Mouse (Mus musculus): ENCODE measurements around the gene Nat8f3. TPM values are rescaled to one million over a fixed set of nuclear protein-coding genes. Genes with fewer than 3 reads are reported as not detected.
"Not testable (repeated sequence)": the region's sequence is repeated elsewhere in the genome, so short reads cannot be mapped to it uniquely, and the experiment has no call there.

Nat8f3 gene
- polyA plus RNA-seq (2014; fragmentation: Nextera tagmentation; extraction: Ambion mirVana) = 0.24 and 0.47 TPM in 2 replicates

DNA sequence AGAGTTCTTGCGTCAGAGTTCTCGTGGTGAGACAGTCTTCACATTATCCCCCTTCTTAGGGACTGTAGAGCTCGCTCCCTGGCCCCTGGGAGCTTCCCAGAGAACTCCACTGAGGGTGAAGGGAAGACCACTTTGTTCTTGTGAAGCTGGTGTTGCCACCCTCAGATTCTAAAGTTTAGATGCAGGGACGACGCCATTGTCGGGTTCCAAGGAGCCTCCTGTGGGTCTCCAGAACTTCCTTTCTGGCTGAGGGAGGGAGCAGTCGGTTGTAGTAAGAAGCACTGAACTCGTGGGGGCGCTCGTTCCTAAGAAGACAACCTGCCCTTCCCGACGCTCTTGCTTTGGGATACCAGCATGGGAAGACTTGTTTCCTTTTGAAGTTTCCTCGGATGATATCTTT is at the start of gene Nat8f3:
Gene Nat8f3, minus strand, starts transcription at position 223 of the 400 bp plus-strand sequence.
- not testable (repeated sequence) for H3K36me3 ChIP-seq (replicated peaks; ENCODE audit: control insufficient read depth, insufficient read depth); DNase-seq (ENCODE audit: low spot score); H3K4me1 ChIP-seq (replicated peaks; ENCODE audit: control insufficient read depth, insufficient read depth, low read length); H3K9ac ChIP-seq; H3K9me3 ChIP-seq (ENCODE audit: control insufficient read depth, low read length); H3K27ac ChIP-seq; H3K4me2 ChIP-seq (replicated peaks); ATAC-seq (ENCODE audit: low FRiP score); H3K4me3 ChIP-seq (replicated peaks; ENCODE audit: low read length); H3K27me3 ChIP-seq (ENCODE audit: control insufficient read depth, insufficient read depth, low read length)
- 67% methylated on average over 13 of the region's 13 CpGs for WGBS

GRCm38 (mm10) chr6:85813339-85813738 is 47.8 kb upstream of the Nat8f3 start:
- no peak for DNase-seq (ENCODE audit: low spot score)
- H3K27me3 ChIP-seq (ENCODE audit: control insufficient read depth, insufficient read depth, low read length) = no peaks in the 10 kb centered on the region
- no peak for ATAC-seq (ENCODE audit: low FRiP score)
- H3K4me3 ChIP-seq (replicated peaks; ENCODE audit: low read length) = no peak overlapping the region
- H3K9me3 ChIP-seq (ENCODE audit: control insufficient read depth, low read length) = no peaks in the 10 kb centered on the region
- H3K27ac ChIP-seq = no peak overlapping the region
- H3K9ac ChIP-seq = no peak overlapping the region
- no peaks in the 10 kb centered on the region for H3K36me3 ChIP-seq (replicated peaks; ENCODE audit: control insufficient read depth, insufficient read depth)
- WGBS = 95% methylated on average over 2 of the region's 2 CpGs
- H3K4me1 ChIP-seq (replicated peaks; ENCODE audit: control insufficient read depth, insufficient read depth, low read length) = no peaks in the 10 kb centered on the region
- H3K4me2 ChIP-seq (replicated peaks) = no peak overlapping the region

- ATAC-seq (ENCODE audit: low FRiP score); H3K4me3 ChIP-seq (replicated peaks; ENCODE audit: low read length); H3K9ac ChIP-seq; H3K27me3 ChIP-seq (ENCODE audit: control insufficient read depth, insufficient read depth, low read length); H3K4me1 ChIP-seq (replicated peaks; ENCODE audit: control insufficient read depth, insufficient read depth, low read length); H3K9me3 ChIP-seq (ENCODE audit: control insufficient read depth, low read length); H3K27ac ChIP-seq; H3K4me2 ChIP-seq (replicated peaks); H3K36me3 ChIP-seq (replicated peaks; ENCODE audit: control insufficient read depth, insufficient read depth); DNase-seq (ENCODE audit: low spot score): not testable (repeated sequence)
- 66% methylated on average over 3 of the region's 3 CpGs for WGBS
Measured at GRCm38 (mm10) chr6:85810942-85811537, 45.5 kb upstream of the Nat8f3 start.

GRCm38 (mm10) chr6:85810514-85810913 is 45.0 kb upstream of the Nat8f3 start:
- not testable (repeated sequence) for H3K9me3 ChIP-seq (ENCODE audit: control insufficient read depth, low read length); H3K36me3 ChIP-seq (replicated peaks; ENCODE audit: control insufficient read depth, insufficient read depth); H3K4me2 ChIP-seq (replicated peaks); DNase-seq (ENCODE audit: low spot score); H3K27ac ChIP-seq; ATAC-seq (ENCODE audit: low FRiP score); H3K27me3 ChIP-seq (ENCODE audit: control insufficient read depth, insufficient read depth, low read length); H3K9ac ChIP-seq; H3K4me1 ChIP-seq (replicated peaks; ENCODE audit: control insufficient read depth, insufficient read depth, low read length); H3K4me3 ChIP-seq (replicated peaks; ENCODE audit: low read length)
- WGBS = 83% methylated on average over 2 of the region's 3 CpGs

- not testable (repeated sequence) for ATAC-seq (ENCODE audit: low FRiP score); H3K9me3 ChIP-seq (ENCODE audit: control insufficient read depth, low read length); H3K4me2 ChIP-seq (replicated peaks); DNase-seq (ENCODE audit: low spot score); H3K4me3 ChIP-seq (replicated peaks; ENCODE audit: low read length); H3K27ac ChIP-seq; H3K4me1 ChIP-seq (replicated peaks; ENCODE audit: control insufficient read depth, insufficient read depth, low read length); H3K9ac ChIP-seq; H3K36me3 ChIP-seq (replicated peaks; ENCODE audit: control insufficient read depth, insufficient read depth); H3K27me3 ChIP-seq (ENCODE audit: control insufficient read depth, insufficient read depth, low read length)
- 88% methylated on average over 2 of the region's 3 CpGs for WGBS
Measured at GRCm38 (mm10) chr6:85809784-85810183, 44.2 kb upstream of the Nat8f3 start.

GRCm38 (mm10) chr6:85803180-85803579 is 37.6 kb upstream of the Nat8f3 start:
- DNase-seq (ENCODE audit: low spot score); H3K27ac ChIP-seq; H3K4me1 ChIP-seq (replicated peaks; ENCODE audit: control insufficient read depth, insufficient read depth, low read length); H3K9ac ChIP-seq; H3K9me3 ChIP-seq (ENCODE audit: control insufficient read depth, low read length); H3K36me3 ChIP-seq (replicated peaks; ENCODE audit: control insufficient read depth, insufficient read depth); H3K4me3 ChIP-seq (replicated peaks; ENCODE audit: low read length); H3K27me3 ChIP-seq (ENCODE audit: control insufficient read depth, insufficient read depth, low read length); H3K4me2 ChIP-seq (replicated peaks); ATAC-seq (ENCODE audit: low FRiP score): not testable (repeated sequence)
- WGBS = 80% methylated on average over 5 of the region's 5 CpGs

DNA sequence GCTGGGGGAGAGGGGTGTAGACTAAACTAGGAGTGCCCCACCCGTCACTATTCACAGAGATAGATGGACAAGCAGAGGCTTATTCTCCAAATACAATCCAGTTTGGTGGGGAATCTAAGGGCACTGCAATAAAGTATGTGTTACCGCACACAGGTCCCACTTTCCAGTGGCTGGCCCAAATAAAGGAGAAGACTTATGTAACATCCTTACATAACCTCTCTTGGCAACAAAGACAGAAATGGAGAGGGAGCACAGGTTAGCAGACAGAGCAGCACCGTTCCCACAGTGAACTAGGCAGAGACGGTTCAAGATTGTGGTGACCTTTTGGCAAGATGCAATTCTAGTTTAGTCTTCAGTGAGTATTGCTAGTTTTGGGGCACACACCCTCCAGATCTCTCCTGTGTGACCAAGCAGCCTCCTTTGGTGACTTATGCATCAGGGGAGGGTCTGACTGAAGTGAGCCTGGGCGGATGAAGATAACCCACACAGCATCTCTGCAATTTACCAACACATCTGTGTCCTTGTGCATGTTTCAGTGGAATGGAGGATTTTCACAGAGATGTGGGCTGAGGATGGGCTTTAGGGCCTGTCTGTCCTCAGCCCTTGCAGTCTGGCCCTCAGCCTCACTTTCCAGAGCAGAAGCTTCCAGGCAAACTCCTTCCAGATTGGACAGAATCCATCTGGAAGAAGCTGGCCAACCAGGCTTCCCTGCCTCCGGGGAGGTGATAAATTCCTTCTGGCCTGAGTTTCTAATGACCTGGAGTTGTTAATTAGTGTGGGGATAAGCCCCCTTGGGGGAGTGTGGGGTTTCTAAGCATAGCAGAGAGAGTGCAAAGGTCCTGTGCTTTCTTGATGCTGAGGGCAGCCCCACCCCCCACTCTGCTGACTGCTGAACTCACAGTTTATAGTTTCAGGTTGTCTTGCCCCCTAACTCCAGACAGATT is 2.2 kb downstream of the Nat8f3 start:
- not testable (repeated sequence) for H3K4me1 ChIP-seq (replicated peaks; ENCODE audit: control insufficient read depth, insufficient read depth, low read length); H3K27me3 ChIP-seq (ENCODE audit: control insufficient read depth, insufficient read depth, low read length); H3K9ac ChIP-seq; H3K27ac ChIP-seq; H3K4me2 ChIP-seq (replicated peaks); H3K4me3 ChIP-seq (replicated peaks; ENCODE audit: low read length); H3K36me3 ChIP-seq (replicated peaks; ENCODE audit: control insufficient read depth, insufficient read depth); DNase-seq (ENCODE audit: low spot score); H3K9me3 ChIP-seq (ENCODE audit: control insufficient read depth, low read length); ATAC-seq (ENCODE audit: low FRiP score)
- WGBS = 92% methylated on average over 5 of the region's 6 CpGs

- not testable (repeated sequence) for H3K4me3 ChIP-seq (replicated peaks; ENCODE audit: low read length); H3K36me3 ChIP-seq (replicated peaks; ENCODE audit: control insufficient read depth, insufficient read depth); H3K9ac ChIP-seq; H3K9me3 ChIP-seq (ENCODE audit: control insufficient read depth, low read length); DNase-seq (ENCODE audit: low spot score); H3K27me3 ChIP-seq (ENCODE audit: control insufficient read depth, insufficient read depth, low read length); H3K4me1 ChIP-seq (replicated peaks; ENCODE audit: control insufficient read depth, insufficient read depth, low read length); ATAC-seq (ENCODE audit: low FRiP score); H3K4me2 ChIP-seq (replicated peaks); H3K27ac ChIP-seq
- 86% methylated on average over 1 of the region's 2 CpGs for WGBS
Measured at GRCm38 (mm10) chr6:85762678-85763077, 2.9 kb downstream of the Nat8f3 start.

GRCm38 (mm10) chr6:85755705-85756249 is 9.8 kb downstream of the Nat8f3 start:
- WGBS = 80% methylated on average over 2 of the region's 6 CpGs
- H3K4me1 ChIP-seq (replicated peaks; ENCODE audit: control insufficient read depth, insufficient read depth, low read length); H3K9me3 ChIP-seq (ENCODE audit: control insufficient read depth, low read length); H3K27ac ChIP-seq; H3K4me3 ChIP-seq (replicated peaks; ENCODE audit: low read length); H3K4me2 ChIP-seq (replicated peaks); H3K9ac ChIP-seq; DNase-seq (ENCODE audit: low spot score); ATAC-seq (ENCODE audit: low FRiP score); H3K27me3 ChIP-seq (ENCODE audit: control insufficient read depth, insufficient read depth, low read length); H3K36me3 ChIP-seq (replicated peaks; ENCODE audit: control insufficient read depth, insufficient read depth): not testable (repeated sequence)
